Mouse (Mus musculus): ENCODE data around the gene Dlgap1.

The Dlgap1 gene

DNA sequence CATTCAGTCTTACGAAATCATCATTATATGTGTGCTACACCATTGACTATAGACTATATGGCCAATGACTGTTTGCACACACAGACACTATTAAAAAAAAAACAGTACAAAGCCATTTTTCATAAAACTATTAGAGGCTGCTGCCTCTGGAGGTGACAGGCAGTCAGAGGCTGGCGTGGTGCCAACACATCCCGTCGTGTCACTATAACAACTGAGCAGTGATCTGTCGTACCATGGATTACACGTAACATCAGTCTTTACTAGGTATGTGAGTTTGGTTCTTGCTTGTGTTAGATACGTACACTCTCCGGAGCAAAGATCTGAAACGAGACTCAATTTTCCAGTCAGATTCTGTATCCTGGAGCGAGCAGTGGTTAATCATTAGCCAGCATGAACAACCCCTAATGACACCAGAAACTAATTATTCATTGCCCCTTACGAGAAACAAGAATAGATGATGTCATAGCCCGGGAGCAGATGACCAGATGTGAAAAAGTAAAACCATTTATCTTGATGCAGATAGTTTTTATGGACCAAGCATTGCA lies 888.1 kb downstream of the Dlgap1 start:
- no peak for DNase-seq (ENCODE audit: low read depth, low spot score)

DNA sequence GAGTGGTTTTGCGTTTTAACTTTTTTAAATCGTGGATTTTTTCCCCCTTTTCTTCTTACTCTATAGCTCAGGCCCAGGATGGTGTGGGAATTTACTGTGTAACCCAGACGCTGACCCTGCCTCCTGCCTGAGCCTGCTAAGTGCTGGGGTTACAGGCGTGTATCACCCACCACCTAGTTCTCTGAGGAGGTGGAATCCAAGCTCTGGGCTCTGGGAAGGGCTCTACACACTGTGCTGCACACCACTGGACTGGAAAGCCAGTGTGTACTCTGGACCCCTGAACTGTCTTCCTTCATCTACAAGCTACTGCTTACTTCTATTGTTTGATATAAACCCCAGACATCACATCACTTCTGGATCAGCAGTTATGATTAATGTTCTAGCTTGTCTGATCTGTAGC lies 889.9 kb downstream of the Dlgap1 start:
- DNase-seq (ENCODE audit: low read depth, low spot score) = no peak

DNA sequence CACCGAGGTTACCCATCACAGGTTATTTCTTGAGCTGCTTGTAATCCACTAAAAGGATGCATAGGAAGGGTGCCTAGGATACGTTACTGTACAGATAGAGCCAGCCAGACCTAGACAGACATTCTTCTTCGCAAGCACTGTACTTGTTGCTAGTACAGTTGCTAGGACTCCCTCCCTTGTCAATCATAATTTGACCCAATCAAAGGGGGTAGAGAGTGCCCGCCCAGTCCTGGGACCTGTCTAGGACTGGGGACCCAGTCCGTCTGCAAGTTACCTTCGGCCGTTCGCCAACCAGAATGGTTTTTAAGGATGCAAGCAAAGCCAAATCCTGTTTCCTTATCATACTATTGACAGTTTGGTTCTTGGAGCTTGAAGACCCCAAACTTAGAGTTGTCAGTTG lies 895.2 kb downstream of the Dlgap1 start:
- peak; percentile 71 for DNase-seq (ENCODE audit: low read depth, low spot score)

- DNase-seq (ENCODE audit: low read depth, low spot score) = no peak
Observed at GRCm38 (mm10) chr17:70864645-70865044, 895.8 kb downstream of the Dlgap1 start.

DNA sequence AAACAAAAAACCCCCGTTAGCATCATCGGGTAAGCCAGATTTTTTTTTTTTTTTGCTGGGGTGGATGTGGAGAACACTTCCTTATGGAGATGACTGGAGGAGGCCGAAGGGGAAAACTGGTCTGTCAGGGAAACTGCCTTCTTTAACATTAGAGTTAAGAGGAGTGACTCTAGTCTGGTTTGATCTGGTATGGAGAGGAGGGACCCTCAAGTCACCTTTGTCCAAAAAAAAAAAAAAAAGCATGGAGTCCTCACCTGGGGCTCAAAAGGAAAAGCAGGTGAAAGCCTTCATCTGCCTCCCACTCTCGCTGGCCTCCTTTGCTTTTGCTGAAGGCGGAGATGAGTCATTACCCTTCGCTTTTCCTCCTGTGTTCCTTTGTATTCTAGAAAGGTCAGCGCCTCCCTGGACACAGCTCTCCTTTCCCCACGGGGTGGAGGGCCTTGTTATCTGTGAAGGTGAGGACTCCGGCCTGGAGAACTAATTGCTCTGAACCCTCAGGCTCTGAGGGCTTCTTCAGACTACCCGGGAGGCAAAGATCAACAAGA lies 896.3 kb downstream of the Dlgap1 start:
- DNase-seq (ENCODE audit: low read depth, low spot score) = peak; percentile 97

DNA sequence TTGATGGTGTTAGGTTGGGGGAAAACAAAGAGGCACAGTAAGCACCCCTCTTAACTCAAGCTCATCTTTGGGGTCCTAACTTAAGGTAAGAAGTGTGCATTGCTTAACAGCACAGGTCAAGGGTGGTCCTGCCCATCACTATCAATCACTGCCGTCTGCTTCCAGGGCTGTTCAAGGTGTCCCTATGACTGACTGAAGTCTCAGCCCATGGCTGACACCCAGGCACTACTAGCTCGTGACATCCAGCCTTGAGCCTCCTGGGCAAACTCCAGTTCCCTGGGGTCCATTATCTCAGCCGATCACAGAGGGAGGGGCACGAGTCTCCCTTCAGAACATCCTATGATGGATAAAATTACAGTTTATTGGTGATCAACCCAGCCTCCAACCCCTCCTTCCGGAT lies 897.2 kb downstream of the Dlgap1 start:
- no peak for DNase-seq (ENCODE audit: low read depth, low spot score)

DNA sequence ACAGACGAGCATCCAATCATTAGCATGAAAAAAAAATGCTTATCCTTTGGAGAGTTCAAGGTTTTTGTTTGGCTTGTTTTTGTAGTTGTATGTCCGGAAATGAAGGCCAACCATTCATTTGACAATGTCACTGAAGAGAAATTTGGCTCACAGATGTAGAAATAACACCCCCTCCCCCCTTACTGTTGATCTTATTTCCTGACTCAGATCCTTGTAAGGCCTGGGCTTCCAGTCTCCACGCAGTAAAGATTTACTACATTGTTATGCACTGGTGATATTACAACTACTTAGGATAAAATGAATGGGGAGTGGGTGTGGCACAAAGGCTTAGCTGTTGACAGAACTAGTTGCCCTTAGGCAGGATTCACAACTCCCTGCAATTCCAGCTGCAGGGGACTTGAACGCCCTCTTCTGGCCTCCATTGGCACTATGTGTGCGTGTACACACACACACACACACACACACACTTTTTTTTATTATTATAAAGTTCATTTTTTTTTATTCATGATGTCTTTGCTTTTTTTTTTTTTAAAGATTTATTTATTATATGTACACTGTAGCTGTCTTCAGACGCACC lies 897.8 kb downstream of the Dlgap1 start:
- peak; percentile 98 for DNase-seq (ENCODE audit: low read depth, low spot score)

DNA sequence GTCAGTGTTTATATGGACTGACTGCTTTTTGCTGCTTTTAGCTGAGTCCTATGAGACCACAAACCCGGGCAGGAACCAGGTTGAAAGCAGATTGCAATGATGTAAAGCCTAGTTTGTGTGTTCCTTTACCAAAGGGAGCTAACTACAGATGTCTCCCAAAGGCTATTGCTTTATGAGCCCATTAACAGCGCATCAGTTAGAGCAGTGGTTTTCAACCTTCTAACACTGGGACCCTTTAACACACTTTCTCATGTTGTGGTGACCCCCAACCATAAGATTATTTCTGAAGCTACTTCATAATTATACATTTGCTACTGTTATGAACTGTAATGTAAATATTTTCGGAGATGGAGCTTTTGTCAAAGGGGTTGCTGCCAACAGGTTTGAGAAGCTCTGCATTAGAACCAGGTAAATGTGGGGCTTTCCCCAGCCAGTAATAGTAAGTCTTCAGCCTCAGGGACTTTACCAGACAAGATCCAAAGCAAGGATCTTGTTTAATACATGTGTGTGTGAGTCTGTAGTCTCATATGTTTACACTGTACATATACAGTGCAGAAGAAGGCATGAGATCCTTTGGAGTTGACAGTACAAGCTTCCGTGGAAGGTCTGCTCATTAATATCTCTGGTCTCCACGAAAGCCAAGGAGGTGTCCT lies 899.8 kb downstream of the Dlgap1 start:
- no peak for DNase-seq (ENCODE audit: low read depth, low spot score)

GRCm38 (mm10) chr17:70870581-70870980 lies 901.7 kb downstream of the Dlgap1 start:
- peak; percentile 71 for DNase-seq (ENCODE audit: low read depth, low spot score)

All from R1 (cell line).